Mouse (Mus musculus) forebrain, embryonic 12.5 days (tissue): ENCODE measurements around the gene Il11ra1. TPM values are rescaled to one million over a fixed set of nuclear protein-coding genes. Genes with fewer than 3 reads are reported as not detected.

Experiments
- ATAC-seq: fragments of 200-750 bp; cut with Nextera tagmentation; 2 replicates; pipeline ENCODE4 v1.8.0; 2017; ENCODE audit warnings: moderate TSS enrichment; ENCODE audit not compliant: low FRiP score
- H3K27ac ChIP-seq: fragments of 300-500 bp; sonication (generic); 2 replicates; pipeline ENCODE4 v1.5.1; 2016; ENCODE audit warnings: mild to moderate bottlenecking
- H3K27me3 ChIP-seq: fragments of 300-500 bp; sonication (generic); 2 replicates; pipeline ENCODE4 v1.6.1; 2016; ENCODE audit warnings: mild to moderate bottlenecking
- H3K36me3 ChIP-seq: fragments of 300-500 bp; sonication (generic); replicated peaks from 2 replicates; pipeline ENCODE4 v1.6.1; 2016; ENCODE audit warnings: mild to moderate bottlenecking
- H3K4me1 ChIP-seq: fragments of 300-500 bp; sonication (generic); 2 replicates; pipeline ENCODE4 v1.6.1; 2016
- H3K4me2 ChIP-seq: fragments of 300-500 bp; sonication (generic); 2 replicates; pipeline ENCODE4 v1.6.1; 2016; ENCODE audit warnings: mild to moderate bottlenecking, moderate library complexity
- H3K4me3 ChIP-seq: fragments of 300-500 bp; sonication (generic); replicated peaks from 2 replicates; pipeline ENCODE4 v1.5.1; 2016; ENCODE audit warnings: mild to moderate bottlenecking
- H3K9ac ChIP-seq: fragments of 300-500 bp; sonication (generic); 2 replicates; pipeline ENCODE4 v1.6.1; 2016; ENCODE audit warnings: mild to moderate bottlenecking
- H3K9me3 ChIP-seq: fragments of 300-500 bp; sonication (generic); 2 replicates; pipeline ENCODE4 v1.6.1; 2016
- WGBS: fragments of 180-500 bp; shearing (Covaris S2); methylation state at CpG from one replicate; pipeline ENCODE4 v1.1.7; 2016; 5-methylcytosine and 5-hydroxymethylcytosine counted together
- polyA plus RNA-seq: library from polyadenylated mRNA; unstranded; fragments of >200 nt; fragmentation: Nextera tagmentation; extraction: Ambion mirVana; gene quantifications from 2 replicates; pipeline ENCODE4 v1.2.1, GENCODE M21; 2016

Gene Il11ra1
- polyA plus RNA-seq, 1 experiment from 2014 or later, result 62.1 TPM

GRCm38 (mm10) chr4:41712421-41713196, 12.8 kb downstream of the Il11ra1 start:
- ATAC-seq, result peak; percentile 36
- Histone ChIP-seq H3K9ac (peak overlapping the region; percentile 95), H3K4me1 (peaks cover 41% of the 10 kb centered on the region), H3K9me3 (no peaks in the 10 kb centered on the region), H3K4me3 (peak overlapping the region; percentile 82), H3K36me3 (peaks cover 26% of the 10 kb centered on the region), H3K4me2 (peak overlapping the region; percentile 91), H3K27me3 (no peaks in the 10 kb centered on the region), H3K27ac (peak overlapping the region; percentile 62)
- WGBS, result 45% methylated on average over 31 of the region's 31 CpGs

- H3K27ac ChIP-seq, result peak within 1 kb of the TSS; percentile 62
- no peaks in the 10 kb centered on the region for H3K27me3 ChIP-seq
- under 1% methylated on average over 61 of the region's 61 CpGs for WGBS
- peak; percentile 81 for ATAC-seq
- peak within 1 kb of the TSS; percentile 91 for H3K4me2 ChIP-seq
- no peaks in the 10 kb centered on the region for H3K9me3 ChIP-seq
- H3K36me3 ChIP-seq, result peaks cover 35% of the 10 kb centered on the region
- peak within 1 kb of the TSS; percentile 95 for H3K9ac ChIP-seq
- H3K4me1 ChIP-seq, result peaks cover 33% of the 10 kb centered on the region
- H3K4me3 ChIP-seq, result peak within 1 kb of the TSS; percentile 82
Observed at GRCm38 (mm10) chr4:41713197-41714067, 13.6 kb downstream of the Il11ra1 start, which contains the start of gene Rpp25l. Rpp25l (minus strand) TSS chr4:41713534.

GRCm38 (mm10) chr4:41714276-41714675, 14.5 kb downstream of the Il11ra1 start:
- 0 out of 2 replicates have a peak overlapping the region, but pooled peaks have one; percentile 36 for H3K9ac ChIP-seq
- peak overlapping the region; percentile 82 for H3K4me3 ChIP-seq
- H3K36me3 ChIP-seq, result peaks cover 43% of the 10 kb centered on the region
- peaks cover 31% of the 10 kb centered on the region for H3K4me1 ChIP-seq
- H3K4me2 ChIP-seq, result peak overlapping the region; percentile 91
- H3K9me3 ChIP-seq, result no peaks in the 10 kb centered on the region
- H3K27me3 ChIP-seq, result no peaks in the 10 kb centered on the region
- H3K27ac ChIP-seq, result no peak overlapping the region
- no peak for ATAC-seq
- WGBS, result 21% methylated on average over 8 of the region's 8 CpGs

- WGBS, result 87% methylated on average over 8 of the region's 8 CpGs
- no peak overlapping the region for H3K4me2 ChIP-seq
- no peak overlapping the region for H3K4me3 ChIP-seq
- no peak overlapping the region for H3K27ac ChIP-seq
- H3K4me1 ChIP-seq, result peaks cover 31% of the 10 kb centered on the region
- H3K36me3 ChIP-seq, result peaks cover 51% of the 10 kb centered on the region
- H3K27me3 ChIP-seq, result no peaks in the 10 kb centered on the region
- no peak for ATAC-seq
- H3K9me3 ChIP-seq, result no peaks in the 10 kb centered on the region
- H3K9ac ChIP-seq, result no peak overlapping the region
Observed at GRCm38 (mm10) chr4:41715082-41715481, 15.3 kb downstream of the Il11ra1 start.

- 72% methylated on average over 5 of the region's 5 CpGs for WGBS
- no peak overlapping the region for H3K9ac ChIP-seq
- no peak overlapping the region for H3K27ac ChIP-seq
- H3K36me3 ChIP-seq, result peaks cover 56% of the 10 kb centered on the region
- no peak for ATAC-seq
- H3K4me3 ChIP-seq, result no peak overlapping the region
- H3K4me2 ChIP-seq, result no peak overlapping the region
- no peaks in the 10 kb centered on the region for H3K9me3 ChIP-seq
- H3K27me3 ChIP-seq, result no peaks in the 10 kb centered on the region
- peaks cover 31% of the 10 kb centered on the region for H3K4me1 ChIP-seq
Observed at GRCm38 (mm10) chr4:41715596-41715995, 15.8 kb downstream of the Il11ra1 start.

- ATAC-seq, result no peak
- Histone ChIP-seq H3K4me2 (no peak overlapping the region), H3K9ac (no peak overlapping the region), H3K4me3 (no peak overlapping the region), H3K27ac (no peak overlapping the region), H3K4me1 (peaks cover 24% of the 10 kb centered on the region), H3K36me3 (peaks cover 55% of the 10 kb centered on the region), H3K27me3 (no peaks in the 10 kb centered on the region), H3K9me3 (no peaks in the 10 kb centered on the region)
- 71% methylated on average over 6 of the region's 6 CpGs for WGBS
Observed at GRCm38 (mm10) chr4:41716834-41717233, 17.0 kb downstream of the Il11ra1 start.

GRCm38 (mm10) chr4:41722918-41723351, 23.1 kb downstream of the Il11ra1 start, which contains the start of gene Dctn3:
Dctn3 (minus strand) TSS chr4:41723170.
- ATAC-seq, result peak; percentile 93
- Histone ChIP-seq H3K4me1 (peaks cover 42% of the 10 kb centered on the region), H3K9me3 (no peaks in the 10 kb centered on the region), H3K36me3 (peaks cover 28% of the 10 kb centered on the region), H3K27me3 (peaks cover 43% of the 10 kb centered on the region), H3K27ac (peak within 1 kb of the TSS; percentile 0; the same call in 1 of the 2 replicates), H3K9ac (peak within 1 kb of the TSS; percentile 74), H3K4me3 (peak within 1 kb of the TSS; percentile 64), H3K4me2 (peak within 1 kb of the TSS; percentile 88)
- WGBS, result under 1% methylated on average over 27 of the region's 27 CpGs

- Histone ChIP-seq H3K36me3 (no peaks in the 10 kb centered on the region), H3K27ac (peak overlapping the region; percentile 57), H3K27me3 (peaks cover 81% of the 10 kb centered on the region), H3K9ac (peak overlapping the region; percentile 29; the same call in 1 of the 2 replicates), H3K4me2 (peak overlapping the region; percentile 47), H3K4me3 (0 out of 2 replicates have a peak overlapping the region, but pooled peaks have one; percentile 3), H3K4me1 (peaks cover 46% of the 10 kb centered on the region), H3K9me3 (no peaks in the 10 kb centered on the region)
- peak; percentile 41; the same call in 1 of the 2 replicates for ATAC-seq
- 3% methylated on average over 20 of the region's 20 CpGs for WGBS
Observed at GRCm38 (mm10) chr4:41726826-41727621, 27.2 kb downstream of the Il11ra1 start.

- Histone ChIP-seq H3K4me2 (peak within 1 kb of the TSS; percentile 70), H3K27ac (no peak within 1 kb of the TSS), H3K9ac (peak within 1 kb of the TSS; percentile 40; the same call in 1 of the 2 replicates), H3K27me3 (peaks cover 75% of the 10 kb centered on the region), H3K36me3 (no peaks in the 10 kb centered on the region), H3K4me1 (peaks cover 26% of the 10 kb centered on the region), H3K4me3 (peak within 1 kb of the TSS; percentile 43), H3K9me3 (no peaks in the 10 kb centered on the region)
- no peak for ATAC-seq
- 2% methylated on average over 50 of the region's 50 CpGs for WGBS
Observed at GRCm38 (mm10) chr4:41731052-41731765, 31.4 kb downstream of the Il11ra1 start, which contains the start of gene Arid3c. Arid3c (minus strand) TSS chr4:41731142.

- Histone ChIP-seq H3K4me1 (peaks cover 27% of the 10 kb centered on the region), H3K36me3 (peaks cover 12% of the 10 kb centered on the region), H3K4me2 (no peak overlapping the region), H3K9ac (no peak overlapping the region), H3K27ac (no peak overlapping the region), H3K27me3 (peaks cover 15% of the 10 kb centered on the region), H3K9me3 (no peaks in the 10 kb centered on the region), H3K4me3 (no peak overlapping the region)
- WGBS, result 53% methylated on average over 8 of the region's 8 CpGs
- ATAC-seq, result peak; percentile 54
Observed at GRCm38 (mm10) chr4:41737602-41738255, 37.9 kb downstream of the Il11ra1 start.

GRCm38 (mm10) chr4:41738256-41738603, 38.4 kb downstream of the Il11ra1 start:
- Histone ChIP-seq H3K27ac (no peak overlapping the region), H3K9me3 (no peaks in the 10 kb centered on the region), H3K9ac (no peak overlapping the region), H3K36me3 (peaks cover 12% of the 10 kb centered on the region), H3K4me2 (no peak overlapping the region), H3K27me3 (peaks cover 10% of the 10 kb centered on the region), H3K4me1 (peaks cover 27% of the 10 kb centered on the region), H3K4me3 (no peak overlapping the region)
- WGBS, result 53% methylated on average over 1 of the region's 1 CpGs
- ATAC-seq, result no peak
